ENCODE assay signal across 13 mouse cellular contexts in the genomic region with DNA sequence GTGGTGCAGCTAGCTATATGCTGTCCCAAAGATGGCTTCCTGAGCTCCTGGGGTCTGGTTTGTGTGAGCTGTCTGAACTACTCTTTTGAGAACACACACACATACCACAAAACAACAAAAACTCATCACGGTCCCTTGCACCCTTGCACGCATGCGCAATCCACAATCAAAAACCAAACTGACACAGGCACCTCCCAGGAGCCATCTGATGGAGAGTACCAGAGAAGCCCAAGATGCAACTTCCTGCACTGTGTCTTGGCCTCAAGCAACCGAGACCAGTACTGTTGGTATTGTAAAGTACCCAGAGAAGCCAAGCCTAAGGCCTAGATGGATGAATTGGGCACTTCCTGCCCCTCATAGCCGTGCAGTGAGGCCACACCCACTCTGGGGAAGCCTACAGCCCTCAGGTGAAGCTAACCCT. TPM values are rescaled to one million over a fixed set of nuclear protein-coding genes. Genes with fewer than 3 reads are reported as not detected.
DNase-seq lines count a peak whose midpoint lies in the region; ATAC-seq and TF ChIP-seq lines count a peak whose summit lies in the region.
"Had no signal": no experiment of that assay in that cellular context is flagged by ENCODE, and none has a peak within 500 bp of the region (broad histone marks: within the 10 kb centered on the region; RNA-seq: fewer than 3 reads in every experiment).

No protein-coding gene starts in this region.

- 37% methylated on average over 5 of the region's 5 CpGs for WGBS in heart, postnatal 0 days
- WGBS in midbrain, embryonic 16.5 days = 86% methylated on average over 5 of the region's 5 CpGs

- ATAC-seq in heart, postnatal 0 days (ENCODE audit: insufficient read depth, low read depth) = no peak
- ATAC-seq in midbrain, embryonic 16.5 days = no peak
- ATAC-seq: intestine, embryonic 16.5 days had no signal

- no peak overlapping the region for H3K4me3 ChIP-seq in heart, postnatal 0 days (ENCODE audit: low read depth, low read length)
- no peak overlapping the region for H3K4me3 ChIP-seq in midbrain, embryonic 16.5 days (ENCODE audit: low read depth, low read length)
- H3K4me3 ChIP-seq: embryonic facial prominence, embryonic 13.5 days; forebrain, embryonic 10.5 days had no signal

- no peaks in the 10 kb centered on the region for H3K27me3 ChIP-seq in heart, postnatal 0 days (ENCODE audit: control insufficient read depth, insufficient read depth, low read length)
- no peaks in the 10 kb centered on the region for H3K27me3 ChIP-seq in splenic B cell, adult 2 months (ENCODE audit: control insufficient read depth, insufficient read depth, low read length, poor library complexity, severe bottlenecking)
- H3K27me3 ChIP-seq in midbrain, embryonic 16.5 days (ENCODE audit: control insufficient read depth, insufficient read depth, low read depth, low read length) = no peaks in the 10 kb centered on the region

- intact Hi-C loops in heart, postnatal 10 days (cut with DNase I) = loop anchor here (2.0 kb wide), 1 partner anchor 15 kb away; no protein-coding TSS in a partner anchor

- peak overlapping the region; percentile 94 for H3K27ac ChIP-seq in heart, postnatal 0 days (ENCODE audit: low read depth)
- no peak overlapping the region for H3K27ac ChIP-seq in midbrain, embryonic 16.5 days (ENCODE audit: low read length)
- H3K27ac ChIP-seq: embryonic facial prominence, embryonic 13.5 days had no signal

- H3K36me3 ChIP-seq in heart, postnatal 0 days (replicated peaks; ENCODE audit: control insufficient read depth, insufficient read depth, low read length) = peaks cover 28% of the 10 kb centered on the region
- H3K36me3 ChIP-seq in splenic B cell, adult 2 months (ENCODE audit: control insufficient read depth, insufficient read depth, low read length, poor library complexity, severe bottlenecking) = peaks cover 7% of the 10 kb centered on the region; the same call in 1 of the 2 replicates
- H3K36me3 ChIP-seq in midbrain, embryonic 16.5 days (ENCODE audit: control insufficient read depth, insufficient read depth, low read length) = no peaks in the 10 kb centered on the region
- H3K36me3 ChIP-seq: embryonic facial prominence, embryonic 13.5 days; forebrain, embryonic 10.5 days had no signal

- DNase-seq in heart, postnatal 0 days (ENCODE audit: low spot score) = no peak
- no peak for DNase-seq in heart, postnatal 10 days
- peak; percentile 84 for DNase-seq in CD4-positive, CD25-positive, alpha-beta regulatory T cell, adult 2 months (ENCODE audit: low read depth, low spot score)
- DNase-seq in T-cell, adult 2 months (ENCODE audit: low spot score) = peak; percentile 85
- DNase-seq in splenic B cell, adult 2 months (ENCODE audit: low read depth, low spot score) = peak; percentile 63
- DNase-seq in adrenal gland, postnatal 4 days (ENCODE audit: low spot score in 2 of 2) = no peak
- no peak for DNase-seq in ovary, postnatal 10 days (ENCODE audit: low spot score)
- DNase-seq: kidney, postnatal 10 days; lung, adult 2 months had no signal

- H3K4me1 ChIP-seq in heart, postnatal 0 days (ENCODE audit: control insufficient read depth, insufficient read depth) = peaks cover 59% of the 10 kb centered on the region
- H3K4me1 ChIP-seq in midbrain, embryonic 16.5 days (ENCODE audit: control insufficient read depth, insufficient read depth, low read length) = no peaks in the 10 kb centered on the region

- H3K4me2 ChIP-seq in heart, postnatal 0 days (ENCODE audit: low read depth, low read length) = no peak overlapping the region
- H3K4me2 ChIP-seq in midbrain, embryonic 16.5 days (ENCODE audit: low read length) = no peak overlapping the region
- H3K4me2 ChIP-seq: embryonic facial prominence, embryonic 13.5 days had no signal

- H3K9ac ChIP-seq in heart, postnatal 0 days (replicated peaks; ENCODE audit: low read depth, low read length) = peak overlapping the region; percentile 39; the same call in 1 of the 2 replicates
- no peak overlapping the region for H3K9ac ChIP-seq in midbrain, embryonic 16.5 days (ENCODE audit: low read depth, low read length)

- no peak for TF ChIP-seq CTCF in heart, postnatal 0 days (IDR thresholded peaks at IDR 0.05; ENCODE audit: low read depth)

- no peak for TF ChIP-seq EP300 in heart, postnatal 0 days (IDR thresholded peaks at IDR 0.05; ENCODE audit: low read depth)

- no peaks in the 10 kb centered on the region for H3K9me3 ChIP-seq in heart, postnatal 0 days (replicated peaks; ENCODE audit: control insufficient read depth, low read length)
- H3K9me3 ChIP-seq in midbrain, embryonic 16.5 days (replicated peaks; ENCODE audit: control insufficient read depth, low read length, poor library complexity, severe bottlenecking) = no peaks in the 10 kb centered on the region
- H3K9me3 ChIP-seq: embryonic facial prominence, embryonic 13.5 days; forebrain, embryonic 10.5 days had no signal

RNA-seq across cellular contexts. Expression of a gene that starts 19.3 kb away (rescaled TPM):
- 28.7 and 34.9 TPM in 2 replicates for total RNA-seq in heart, postnatal 0 days (2014; rRNA removed; ENCODE audit: low replicate concordance)
- polyA plus RNA-seq in heart, postnatal 0 days (2015; fragmentation: Nextera tagmentation; extraction: Ambion mirVana) = 14.6 and 18.0 TPM in 2 replicates
- 10 to 100 TPM; 24.3 to 38.1 TPM for total RNA-seq in heart, postnatal 10 days (2021)
- 1 to 10 TPM; 2.4 TPM for total RNA-seq in adrenal gland, postnatal 4 days (2021)
- polyA plus RNA-seq in midbrain, embryonic 16.5 days (2015; fragmentation: Nextera tagmentation; extraction: Ambion mirVana) = 0.41 and 0.45 TPM in 2 replicates

RNA-seq across cellular contexts. Expression of a gene that starts 29.9 kb away (rescaled TPM):
- total RNA-seq in heart, postnatal 0 days (2014; rRNA removed; ENCODE audit: low replicate concordance) = 30.7 and 56.3 TPM in 2 replicates
- 23.4 and 24.0 TPM in 2 replicates for polyA plus RNA-seq in heart, postnatal 0 days (2015; fragmentation: Nextera tagmentation; extraction: Ambion mirVana)
- 10 to 100 TPM; 29.3 to 31.6 TPM for total RNA-seq in heart, postnatal 10 days (2021)
- total RNA-seq in adrenal gland, postnatal 4 days (2021) = 1 to 10 TPM; 5.5 to 6.3 TPM
- 25.0 and 28.4 TPM in 2 replicates for polyA plus RNA-seq in midbrain, embryonic 16.5 days (2015; fragmentation: Nextera tagmentation; extraction: Ambion mirVana)

Comparison
In these comparisons a context has a peak if more than half of its experiments do, and no peak if none do; other contexts are left out.
1. DNase-seq: peak in CD4-positive, CD25-positive, alpha-beta regulatory T cell, adult 2 months (single experiment), T-cell, adult 2 months (single experiment) and splenic B cell, adult 2 months (single experiment); none in heart, postnatal 0 days (single experiment), heart, postnatal 10 days (0 of 2), adrenal gland, postnatal 4 days (0 of 2) and ovary, postnatal 10 days (single experiment).